Mouse (Mus musculus) embryo, embryonic 9.5 days (tissue): ENCODE data around the gene Ibtk.
A peak's percentile ranks its signal among the peaks of the same experiment; 100 is the strongest.
"Not testable (repeated sequence)": the region's sequence is repeated elsewhere in the genome, so short reads cannot be mapped to it uniquely, and the experiment has no call there.

ENCODE experiments used
- DNase-seq: peaks from one replicate; pipeline ENCODE4 v3.0.0-alpha.2; 2017; ENCODE audit errors: extremely low spot score

The Ibtk gene

DNA sequence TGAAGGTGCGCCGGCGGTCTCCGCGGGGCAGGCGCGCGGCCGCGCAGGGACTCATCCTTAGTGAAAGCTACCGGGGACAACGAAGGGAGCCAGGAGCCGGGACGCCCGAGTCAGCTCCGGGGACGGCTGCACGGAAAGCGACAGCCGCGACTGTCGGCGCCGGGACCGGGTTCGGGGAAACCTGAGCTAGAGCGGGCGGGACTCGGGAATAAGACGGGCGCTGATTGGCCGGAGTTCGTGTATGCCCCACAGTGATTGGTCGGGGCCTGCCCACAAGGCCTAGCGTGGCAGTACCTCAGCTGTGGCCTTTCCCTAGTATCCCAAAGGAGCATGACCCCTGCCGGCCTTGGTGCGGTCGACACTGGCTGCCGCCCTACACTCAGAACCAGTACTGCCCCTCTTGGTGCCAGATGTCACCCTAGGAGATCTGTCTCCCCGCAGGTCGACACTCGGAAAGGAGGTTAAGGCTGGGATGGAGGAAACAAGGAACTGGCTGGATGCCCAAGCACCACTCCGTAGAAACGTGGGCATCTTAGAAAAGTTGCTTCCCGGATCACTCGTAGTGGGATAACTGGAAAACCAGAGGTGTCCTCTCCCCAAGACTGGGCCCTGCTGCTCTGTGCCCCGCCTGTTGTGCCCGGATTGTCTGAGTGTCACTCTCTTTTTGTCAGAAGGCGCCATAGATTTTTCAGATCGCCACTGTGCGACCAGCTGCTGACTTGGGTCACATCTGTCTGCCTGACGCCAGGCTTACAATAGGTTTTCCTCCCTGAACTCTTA lies at the start of gene Ibtk:
Gene Ibtk, minus strand, starts transcription at position 193 of the 780 bp plus-strand sequence.
- DNase-seq = peak; percentile 97

DNA sequence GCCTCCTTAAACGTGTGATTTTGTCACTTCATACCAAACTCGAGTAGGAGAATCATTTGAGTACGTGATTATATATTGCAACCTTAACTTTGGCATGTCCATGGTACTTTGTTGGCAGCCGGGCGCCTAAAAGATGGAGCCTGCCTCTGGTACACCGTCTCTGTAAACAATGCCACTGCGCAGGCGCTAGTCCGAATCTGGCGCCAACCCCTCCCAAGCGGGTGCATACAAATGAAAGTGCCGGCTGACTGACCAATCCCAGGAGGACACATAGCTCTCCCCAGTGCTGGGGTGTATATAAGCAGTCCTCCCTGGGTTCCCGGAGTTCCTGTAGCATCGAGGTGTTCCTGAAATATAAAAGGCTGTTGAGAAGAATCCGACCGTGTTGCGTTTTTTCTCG lies 42.4 kb upstream of the Ibtk start:
- DNase-seq = not testable (repeated sequence)

DNA sequence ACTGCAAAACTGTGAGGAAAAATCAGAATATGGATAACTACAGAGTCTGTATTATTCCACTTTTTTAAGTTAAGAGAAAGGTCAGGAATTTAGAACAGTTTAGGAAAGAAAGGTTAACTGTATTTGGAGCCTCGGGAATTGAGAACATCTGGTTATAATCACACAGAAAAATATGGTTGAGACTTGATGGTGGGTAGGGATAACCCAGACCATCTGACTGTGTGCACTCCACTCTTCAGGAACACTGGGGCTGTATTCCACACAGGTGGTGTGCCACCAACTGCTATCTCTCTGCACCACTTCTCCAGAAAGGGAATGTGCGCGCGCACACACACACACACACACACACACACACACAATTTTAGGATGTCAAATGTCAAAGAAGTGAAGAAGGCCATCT lies 31.1 kb upstream of the Ibtk start:
- no peak for DNase-seq

DNA sequence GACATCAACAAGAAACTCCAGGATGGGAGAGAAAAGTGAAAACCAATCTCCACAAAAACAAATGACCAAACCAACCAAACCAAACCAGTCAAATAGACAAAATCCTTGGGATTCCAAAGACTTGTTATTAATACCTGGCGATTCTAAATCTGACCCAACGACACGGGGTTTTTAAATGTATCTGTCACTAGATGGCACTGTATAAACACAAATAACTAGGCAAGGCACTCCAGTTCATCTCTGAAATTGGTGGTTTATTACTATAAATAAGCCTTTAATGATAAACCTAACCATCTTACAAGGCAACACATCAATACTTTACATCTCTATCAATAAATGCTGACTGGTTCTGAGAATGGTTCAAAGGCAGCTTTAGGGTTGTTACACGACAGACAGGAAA lies 30.3 kb upstream of the Ibtk start:
- DNase-seq = peak; percentile 28

DNA sequence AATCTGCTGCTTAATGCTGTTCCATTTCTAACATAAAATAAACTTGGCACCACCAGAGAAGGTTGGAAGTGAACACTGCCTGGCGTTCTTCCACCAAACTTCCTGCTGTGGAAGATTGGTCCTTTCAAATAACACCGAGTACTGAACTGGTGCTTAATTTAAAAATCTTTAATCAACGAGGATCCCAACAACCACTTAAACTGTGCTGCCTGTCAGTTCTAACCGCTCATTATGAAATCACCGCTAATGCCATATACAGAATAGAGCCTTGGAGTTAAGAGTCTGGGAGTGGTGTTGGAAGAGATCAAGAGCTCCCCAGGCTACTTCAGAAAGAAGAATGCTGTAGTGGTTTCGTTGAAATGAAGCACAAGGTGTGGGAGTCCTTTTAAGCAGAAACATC lies 28.4 kb upstream of the Ibtk start:
- no peak for DNase-seq

DNA sequence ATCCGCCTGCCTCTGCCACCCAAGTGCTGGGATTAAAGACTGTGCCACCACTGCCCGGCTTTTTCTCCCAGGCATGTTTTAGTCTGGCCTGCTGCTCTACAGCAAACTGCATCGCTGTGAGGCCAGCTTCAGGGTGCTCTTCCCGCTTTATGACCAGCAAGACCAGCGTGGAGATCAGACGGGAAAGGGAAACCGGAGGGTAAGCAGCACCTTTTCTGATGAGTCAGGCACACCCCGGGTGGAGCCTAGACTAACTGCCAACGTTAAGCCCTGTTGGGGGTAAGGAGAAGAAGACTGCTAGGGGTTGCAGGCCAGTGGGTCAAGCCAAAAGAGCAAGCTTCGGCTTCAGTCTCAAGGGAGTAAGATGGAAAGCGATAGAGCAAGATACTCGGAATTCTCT lies 23.1 kb upstream of the Ibtk start:
- DNase-seq = no peak

DNA sequence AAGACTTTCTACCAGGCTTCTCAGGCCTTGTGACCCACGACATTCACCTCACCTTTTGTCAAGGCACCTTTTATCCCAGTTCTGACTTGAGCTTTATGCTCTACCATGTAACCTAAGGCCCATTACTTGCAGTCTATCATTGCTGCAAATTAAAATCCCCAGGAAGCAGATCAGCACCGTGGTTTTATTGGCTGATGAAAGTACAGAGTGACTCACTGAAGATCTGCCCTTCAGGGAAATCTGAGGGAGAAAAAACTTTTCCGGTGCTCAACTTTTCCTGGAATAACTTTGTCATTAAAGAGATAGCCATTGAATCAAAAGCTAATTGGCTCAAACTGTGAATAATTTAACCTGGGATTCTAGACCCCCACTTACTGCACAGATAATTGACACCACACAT lies 22.3 kb upstream of the Ibtk start:
- no peak for DNase-seq

DNA sequence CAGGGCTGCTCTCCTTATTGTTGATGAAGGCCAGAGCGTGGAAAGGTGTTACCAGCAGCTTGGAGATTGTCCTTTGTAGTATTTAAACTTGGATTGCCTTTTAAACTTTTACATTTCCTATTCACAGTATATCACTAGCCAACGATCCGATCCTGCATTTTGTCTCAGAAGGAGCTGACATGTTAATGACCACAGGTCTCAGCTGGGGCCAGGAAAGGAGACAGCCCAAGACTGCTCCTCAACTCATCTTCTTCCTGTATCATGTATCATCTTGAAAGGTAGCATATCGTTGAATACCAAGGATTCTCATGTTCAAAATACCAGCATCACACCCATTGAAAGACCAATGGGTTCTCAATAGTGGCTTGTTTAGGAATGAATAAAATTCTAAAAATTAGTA lies 21.2 kb upstream of the Ibtk start:
- no peak for DNase-seq

DNA sequence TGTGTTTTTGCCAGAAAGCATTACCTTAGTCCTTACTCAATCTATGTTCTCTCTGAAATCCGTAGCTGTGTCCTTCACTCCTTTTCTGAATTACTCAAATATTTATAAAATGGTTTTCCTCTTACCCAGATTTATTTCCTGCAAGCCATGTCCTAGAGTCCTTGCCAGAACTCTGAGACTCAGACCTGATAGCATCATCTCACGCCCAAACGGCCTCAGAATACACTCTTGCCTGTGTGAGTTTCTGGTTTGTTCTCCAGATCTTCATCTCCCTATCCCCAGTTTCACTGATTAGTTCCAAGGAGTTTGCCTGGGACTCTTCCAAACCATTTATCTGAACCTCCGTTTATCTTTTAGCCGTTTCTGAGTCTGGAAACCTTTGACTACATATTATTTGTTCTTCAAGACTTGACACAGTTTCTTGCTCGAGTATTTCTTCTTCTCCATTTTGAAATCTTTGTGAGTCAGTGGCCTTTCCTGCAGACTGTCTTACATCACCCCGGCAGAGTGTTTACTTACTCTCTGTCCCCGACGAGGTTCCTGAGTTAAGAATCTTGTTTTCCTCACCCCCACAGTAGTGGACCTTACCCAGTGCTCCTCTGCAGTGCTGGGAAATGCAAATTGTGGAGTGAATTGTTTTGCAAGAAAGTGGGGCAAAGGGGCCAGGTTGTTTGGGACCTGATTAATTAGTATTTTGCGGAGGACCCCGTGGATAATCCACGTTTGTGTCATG lies 20.1 kb upstream of the Ibtk start:
- no peak for DNase-seq

DNA sequence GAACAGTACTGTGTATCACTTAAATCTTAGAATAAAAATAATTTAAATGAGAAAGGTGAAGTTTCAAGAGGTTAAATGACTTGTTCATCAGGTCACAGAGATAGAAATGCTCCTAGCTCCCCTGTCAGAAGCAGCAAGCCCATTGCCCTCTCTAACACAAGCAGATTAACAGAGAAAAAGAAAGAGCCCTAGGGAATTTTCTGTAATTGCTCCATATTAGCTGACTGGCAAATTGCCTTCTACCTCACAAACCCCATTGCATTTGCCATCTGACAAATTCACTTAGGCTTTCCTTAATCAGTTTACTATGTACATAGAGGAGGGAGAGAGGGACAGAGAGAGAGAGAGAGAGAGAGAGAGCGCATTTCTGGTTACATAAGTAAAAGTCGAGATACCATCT lies 18.1 kb upstream of the Ibtk start:
- no peak for DNase-seq

DNA sequence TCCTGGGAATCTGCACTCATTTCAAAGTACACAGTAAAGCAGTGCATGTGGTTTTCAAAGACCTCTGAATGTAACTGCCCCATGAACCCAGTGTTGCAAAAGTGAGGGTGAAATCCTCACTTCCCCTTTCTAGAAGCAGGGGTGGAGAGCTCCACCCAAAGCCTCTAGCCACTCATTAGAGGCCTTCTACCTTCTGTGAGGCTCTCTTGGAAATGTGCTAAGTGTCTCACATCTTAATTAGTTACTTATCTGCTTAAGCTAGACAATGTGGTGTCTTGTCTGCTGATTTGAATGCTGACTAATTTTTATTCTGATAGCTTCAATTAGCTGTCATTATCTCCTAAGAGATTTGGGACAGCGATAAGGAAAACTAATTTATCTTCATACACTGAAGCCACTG lies 13.3 kb upstream of the Ibtk start:
- DNase-seq = no peak

DNA sequence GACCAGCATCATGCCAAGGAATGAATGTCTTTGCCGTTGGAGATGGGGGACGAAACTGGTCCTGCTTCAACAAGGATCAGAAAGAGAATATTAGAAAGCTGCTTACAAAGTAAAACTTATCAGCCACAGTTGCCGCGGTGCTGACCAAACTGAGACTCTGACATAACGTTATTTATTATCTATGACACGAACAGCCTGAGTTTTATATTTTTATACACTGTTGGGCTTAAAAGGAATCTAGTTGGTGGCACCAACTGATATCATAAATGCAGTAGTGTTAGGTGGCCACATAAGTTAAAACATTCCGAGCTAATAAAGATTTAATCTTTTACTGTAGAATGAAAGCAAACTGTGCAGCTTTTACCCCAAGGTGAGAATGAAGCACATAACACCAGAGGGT lies 1.7 kb upstream of the Ibtk start:
- DNase-seq = no peak

DNA sequence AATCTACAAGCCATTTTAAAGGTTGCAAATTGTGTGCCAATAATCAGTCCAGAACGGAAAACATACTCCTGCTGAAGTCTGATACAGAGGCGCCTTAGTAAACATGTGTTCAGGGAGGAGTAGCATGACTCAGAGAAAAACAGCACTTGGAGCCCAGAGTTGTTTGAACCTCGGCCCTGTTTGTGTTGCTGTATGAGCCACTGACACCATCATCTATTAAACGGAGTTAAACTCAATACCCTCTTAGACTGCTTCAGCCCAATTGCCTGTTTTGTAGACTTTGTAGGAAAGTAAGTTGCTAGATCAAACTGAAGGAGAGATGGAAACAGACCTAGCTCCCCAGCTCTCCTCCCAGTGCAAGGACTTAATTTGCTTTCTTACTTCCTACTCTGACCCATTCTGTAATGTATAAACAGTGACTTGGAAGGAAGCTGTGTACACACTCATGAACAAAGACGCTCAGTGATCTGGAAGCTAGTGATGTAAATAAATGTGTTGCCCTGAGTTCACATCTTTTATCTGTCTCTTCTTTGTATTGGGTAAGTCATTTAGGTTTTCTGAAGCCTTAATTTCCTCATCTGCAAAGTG lies 882 bp upstream of the Ibtk start:
- no peak for DNase-seq

DNA sequence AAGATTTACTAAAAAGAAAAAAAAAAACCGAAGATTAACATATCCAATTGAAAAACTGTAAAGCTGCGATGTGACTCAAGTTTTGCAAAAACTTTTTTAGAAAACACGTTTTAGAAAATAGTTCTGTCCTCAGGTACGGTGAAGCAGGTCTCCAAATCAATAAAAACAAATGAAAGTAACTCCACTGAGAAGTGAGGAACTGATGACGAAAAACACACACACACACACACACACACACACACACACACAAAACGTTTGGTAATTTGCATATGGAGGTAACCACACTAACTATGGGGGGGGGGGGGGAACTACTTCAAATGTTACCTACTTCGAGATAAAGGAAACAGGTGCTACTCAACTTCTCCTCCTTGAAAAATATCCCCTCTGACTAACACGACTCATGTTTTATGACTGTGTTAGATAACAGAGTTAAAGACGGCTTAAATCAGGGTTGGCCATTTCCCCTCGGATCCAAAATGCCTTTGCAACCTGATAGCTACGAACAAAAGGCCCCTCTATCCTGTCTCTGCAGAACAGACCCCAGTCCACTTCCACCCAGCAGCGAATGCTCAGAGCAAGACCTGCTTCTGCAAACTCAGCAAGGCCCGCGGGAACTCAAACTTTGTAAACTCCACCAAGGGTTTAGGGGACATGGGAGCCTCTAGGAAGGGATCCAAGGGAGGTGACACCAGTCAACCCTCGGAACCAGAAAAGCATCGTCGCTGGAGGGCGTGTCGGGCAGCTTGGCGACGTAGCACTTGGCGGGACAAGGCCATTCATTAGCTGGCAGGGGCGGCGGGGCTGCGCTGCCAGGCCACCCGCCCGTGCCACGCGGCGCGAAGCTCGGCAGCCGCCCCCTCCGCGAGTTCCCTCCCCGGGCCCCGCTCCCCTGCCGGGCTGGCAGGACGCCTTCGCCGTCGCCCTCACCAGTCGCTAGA lies 661 bp downstream of the Ibtk start:
- DNase-seq = peak; percentile 85

DNA sequence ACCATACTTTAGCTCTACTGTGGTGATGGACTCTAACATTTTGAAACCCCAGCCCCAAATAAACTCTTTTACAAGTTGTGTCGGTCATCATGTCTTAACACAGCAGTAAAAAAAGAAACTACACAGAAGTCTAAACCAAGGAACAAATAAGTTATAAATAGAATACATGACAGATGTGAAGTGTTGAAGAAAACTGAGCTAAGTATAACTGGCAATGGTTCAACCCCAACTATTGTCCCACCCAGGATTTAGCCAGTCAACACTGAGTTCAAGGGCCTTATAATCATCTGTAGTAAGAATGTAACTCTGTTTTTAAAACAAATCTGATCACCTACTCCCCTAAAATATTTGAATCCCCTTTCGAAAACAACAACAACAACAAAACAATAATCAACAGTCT lies 3.6 kb downstream of the Ibtk start:
- no peak for DNase-seq

DNA sequence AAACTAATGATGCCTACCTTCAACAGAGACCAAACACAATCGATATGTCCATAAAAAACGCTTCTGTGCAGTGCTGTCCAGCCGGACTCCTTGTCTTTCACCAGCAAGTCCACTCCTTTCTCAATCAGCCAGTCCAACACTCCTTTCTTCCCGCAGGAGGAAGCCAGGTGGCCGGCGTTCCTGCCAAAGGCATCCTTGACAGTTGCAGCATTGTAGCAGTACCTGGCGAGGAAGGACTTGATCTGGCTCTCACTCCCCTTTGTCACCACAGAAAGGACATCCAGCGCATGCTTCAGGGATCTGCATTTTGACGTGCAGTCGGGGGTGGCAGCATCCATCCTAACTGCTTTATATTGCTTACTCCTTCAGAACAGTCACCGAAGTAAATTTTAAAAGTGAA lies 5.8 kb downstream of the Ibtk start:
- DNase-seq = no peak

DNA sequence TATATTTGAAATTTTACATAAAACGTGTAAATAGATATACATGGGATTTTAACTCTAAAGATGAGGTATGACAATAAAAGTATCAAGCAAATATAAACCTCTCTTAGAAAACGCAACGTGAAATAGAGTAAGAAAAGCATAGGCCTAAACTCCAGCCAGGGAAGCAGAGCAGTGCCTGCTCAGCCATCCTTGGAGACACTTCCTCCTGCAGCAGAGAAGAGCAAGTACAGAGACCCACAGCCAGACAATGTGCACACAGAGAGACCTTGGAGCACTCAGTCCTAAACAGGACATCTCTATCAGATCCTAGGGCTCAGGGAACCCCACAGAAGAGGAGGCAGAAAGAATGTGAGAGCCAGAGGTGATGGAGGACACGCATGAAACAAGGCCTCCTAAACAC lies 7.0 kb downstream of the Ibtk start:
- DNase-seq = no peak

DNA sequence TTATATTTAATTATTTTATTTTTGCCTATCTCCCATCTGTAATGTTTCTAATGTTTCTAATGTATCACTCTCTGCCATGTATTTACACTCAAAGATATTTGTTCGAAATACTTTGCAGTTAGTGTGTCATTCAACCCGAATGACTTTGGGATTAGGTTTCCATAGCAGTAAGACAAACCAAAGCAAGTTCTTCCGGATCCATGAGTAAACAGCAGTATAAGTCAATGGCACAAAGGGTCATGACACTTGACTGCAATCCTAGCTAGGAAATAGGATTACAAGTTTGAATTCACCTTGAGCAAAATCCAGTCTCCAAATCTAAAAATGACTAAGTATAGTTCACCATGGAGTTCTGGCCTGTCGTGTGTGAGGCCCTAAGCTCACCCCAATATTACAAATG lies 9.9 kb downstream of the Ibtk start:
- no peak for DNase-seq

DNA sequence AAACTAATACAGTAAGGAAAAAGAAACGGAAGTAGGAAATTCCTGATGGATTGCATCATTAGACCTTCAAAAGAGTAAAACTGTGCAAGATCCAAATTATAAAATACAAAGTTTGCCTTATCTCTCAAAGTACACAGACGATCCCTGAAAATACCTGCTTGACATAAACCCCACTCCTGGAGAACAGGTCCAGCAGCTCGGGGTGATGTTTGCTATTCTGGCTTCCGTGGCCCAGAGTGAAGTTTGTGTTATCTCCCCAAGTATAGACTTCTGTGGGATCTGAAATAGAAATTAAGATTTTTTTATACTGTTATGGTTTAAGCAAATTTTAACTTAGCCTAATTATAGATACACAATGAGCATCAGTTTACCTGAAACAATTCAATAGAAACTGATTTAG lies 14.3 kb downstream of the Ibtk start:
- no peak for DNase-seq

DNA sequence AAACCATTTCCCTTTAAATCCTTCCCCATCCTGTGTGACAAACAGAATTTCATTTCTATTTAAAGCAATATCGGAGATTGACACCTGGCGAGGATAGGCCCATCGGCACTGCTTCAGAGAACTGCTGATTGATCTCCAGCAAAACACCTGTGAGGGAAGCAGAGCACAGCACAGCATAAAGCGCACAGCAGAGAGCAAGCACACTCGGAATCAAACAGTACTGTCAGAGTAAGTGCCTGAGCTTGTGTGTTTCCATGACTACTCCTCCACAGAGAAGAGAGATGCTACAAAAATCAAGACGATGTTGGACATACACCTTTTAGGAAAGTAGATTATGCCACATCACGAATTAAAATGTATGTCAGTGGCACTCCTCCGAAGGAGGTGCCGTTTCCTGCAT lies 25.1 kb downstream of the Ibtk start:
- DNase-seq = no peak

DNA sequence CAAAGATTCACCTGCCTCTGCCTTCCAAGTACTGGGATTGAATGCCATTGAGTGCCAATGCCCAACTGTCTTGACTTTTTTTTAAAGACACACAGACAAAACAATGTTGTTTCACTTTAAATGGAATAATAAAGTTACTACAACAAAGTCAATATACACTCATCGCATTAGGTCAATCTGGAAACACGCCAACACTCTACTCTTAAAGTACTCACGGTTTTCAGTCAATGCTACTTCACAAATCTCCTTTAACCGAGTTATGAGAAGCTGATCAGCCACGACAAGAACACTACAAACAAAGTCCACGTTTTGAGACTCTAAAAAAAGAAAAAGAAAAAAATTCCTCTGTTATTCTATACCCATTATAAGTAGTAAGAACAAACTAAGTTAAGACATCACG lies 31.8 kb downstream of the Ibtk start:
- DNase-seq = no peak

DNA sequence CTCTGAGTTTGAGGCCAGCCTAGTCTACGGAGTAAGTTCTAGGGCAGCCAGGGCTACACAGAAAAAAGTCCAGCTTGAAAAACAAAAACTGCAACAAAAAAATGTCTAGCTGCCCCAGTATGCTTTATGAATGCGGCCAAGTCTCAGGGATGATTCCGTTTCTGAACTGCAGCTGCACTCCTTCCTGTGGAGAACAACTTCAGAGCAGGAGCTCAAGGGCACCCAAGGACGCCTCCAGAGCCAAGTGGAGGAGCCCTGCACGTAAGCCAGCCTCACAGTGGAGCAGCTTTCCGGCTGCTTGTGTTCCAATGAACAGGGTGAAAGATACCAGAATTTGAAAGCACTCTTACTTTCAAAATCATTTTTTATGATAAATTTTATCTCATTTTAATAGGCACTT lies 41.8 kb downstream of the Ibtk start:
- no peak for DNase-seq
